ENCODE assay signal across 10 mouse cellular contexts in genomic region chr11:87761181-87761721, GRCm38 (mm10). TPM values are rescaled to one million over a fixed set of nuclear protein-coding genes. Genes with fewer than 3 reads are reported as not detected.
DNase-seq lines count a peak whose midpoint lies in the region; ATAC-seq and TF ChIP-seq lines count a peak whose summit lies in the region.
"Had no signal": no experiment of that assay in that cellular context is flagged by ENCODE, and none has a peak within 500 bp of the region (broad histone marks: within the 10 kb centered on the region; RNA-seq: fewer than 3 reads in every experiment).

No protein-coding gene starts in this region.

- no peak overlapping the region for H3K4me2 ChIP-seq in liver, postnatal 0 days (ENCODE audit: low read depth, low read length)
- peak overlapping the region; percentile 95 for H3K4me2 ChIP-seq in midbrain, postnatal 0 days (ENCODE audit: low read depth, low read length, poor library complexity, severe bottlenecking)

- peaks cover 51% of the 10 kb centered on the region for H3K27me3 ChIP-seq in liver, postnatal 0 days (ENCODE audit: insufficient read depth, low read length)
- peaks cover 69% of the 10 kb centered on the region for H3K27me3 ChIP-seq in hindbrain, embryonic 10.5 days (ENCODE audit: insufficient read depth, poor library complexity, severe bottlenecking)
- no peaks in the 10 kb centered on the region for H3K27me3 ChIP-seq in midbrain, postnatal 0 days (ENCODE audit: insufficient read depth, low read length)

- 60% methylated on average over 11 of the region's 11 CpGs for WGBS in liver, postnatal 0 days (ENCODE audit: insufficient replicate concordance)
- WGBS in hindbrain, embryonic 10.5 days = 68% methylated on average over 11 of the region's 11 CpGs
- WGBS in midbrain, postnatal 0 days = 46% methylated on average over 11 of the region's 11 CpGs

- H3K36me3 ChIP-seq in liver, postnatal 0 days (replicated peaks; ENCODE audit: insufficient read depth, low read length) = peaks cover 13% of the 10 kb centered on the region
- no peaks in the 10 kb centered on the region for H3K36me3 ChIP-seq in hindbrain, embryonic 10.5 days
- H3K36me3 ChIP-seq in midbrain, postnatal 0 days (ENCODE audit: insufficient read depth, low read length) = no peaks in the 10 kb centered on the region

- no peak overlapping the region for H3K9ac ChIP-seq in liver, postnatal 0 days (replicated peaks)
- peak overlapping the region; percentile 78 for H3K9ac ChIP-seq in midbrain, postnatal 0 days (replicated peaks; ENCODE audit: low read length, poor library complexity, severe bottlenecking)

- no peak for TF ChIP-seq CTCF in liver, postnatal 0 days (IDR thresholded peaks at IDR 0.05; ENCODE audit: low read depth)
- TF ChIP-seq CTCF in midbrain, postnatal 0 days (IDR thresholded peaks at IDR 0.05) = no peak

- ATAC-seq in liver, postnatal 0 days = no peak
- ATAC-seq in midbrain, postnatal 0 days (ENCODE audit: low FRiP score) = no peak

- DNase-seq in liver, postnatal 0 days = peak; percentile 41
- no peak for DNase-seq in liver
- DNase-seq in cerebellum, adult 9-10 months = peak; percentile 61
- DNase-seq in hindbrain, embryonic 10.5 days (ENCODE audit: low spot score) = no peak
- DNase-seq in midbrain, postnatal 0 days (ENCODE audit: low spot score) = no peak
- no peak for DNase-seq in heart, postnatal 4 days
- DNase-seq in kidney, postnatal 14 days = no peak
- no peak for DNase-seq in adrenal gland, postnatal 4 days (ENCODE audit: low spot score in 2 of 2)
- DNase-seq: kidney, adult 9 months had no signal

- TF ChIP-seq EP300 in liver, postnatal 0 days (IDR thresholded peaks at IDR 0.05; ENCODE audit: low read depth) = no peak

- no peaks in the 10 kb centered on the region for H3K9me3 ChIP-seq in liver, postnatal 0 days (ENCODE audit: low read length)
- no peaks in the 10 kb centered on the region for H3K9me3 ChIP-seq in hindbrain, embryonic 10.5 days
- H3K9me3 ChIP-seq in midbrain, postnatal 0 days (ENCODE audit: low read length) = no peaks in the 10 kb centered on the region

- no peak overlapping the region for H3K27ac ChIP-seq in liver, postnatal 0 days (ENCODE audit: low read depth)
- no peak overlapping the region for H3K27ac ChIP-seq in hindbrain, embryonic 10.5 days
- H3K27ac ChIP-seq in midbrain, postnatal 0 days (ENCODE audit: low read depth, low read length) = peak overlapping the region; percentile 90; the same call in 1 of the 2 replicates
- H3K27ac ChIP-seq: stomach, postnatal 0 days had no signal

- H3K4me3 ChIP-seq in liver, postnatal 0 days (ENCODE audit: low read depth, low read length) = no peak overlapping the region
- H3K4me3 ChIP-seq in hindbrain, embryonic 10.5 days = peak overlapping the region; percentile 48
- peak overlapping the region; percentile 79 for H3K4me3 ChIP-seq in midbrain, postnatal 0 days (ENCODE audit: low read depth, low read length)

- peaks cover 8% of the 10 kb centered on the region; the same call in 1 of the 2 replicates for H3K4me1 ChIP-seq in liver, postnatal 0 days (ENCODE audit: insufficient read depth)
- peaks cover 36% of the 10 kb centered on the region for H3K4me1 ChIP-seq in hindbrain, embryonic 10.5 days (replicated peaks)
- H3K4me1 ChIP-seq in midbrain, postnatal 0 days (ENCODE audit: insufficient read depth, low read length) = no peaks in the 10 kb centered on the region; the same call in 1 of the 2 replicates

RNA-seq across cellular contexts. Expression of gene Tspoap1, which starts 0.9 kb away (rescaled TPM):
- 0.59 and 1.2 TPM in 2 replicates for polyA plus RNA-seq in liver, postnatal 0 days (2015; fragmentation: Nextera tagmentation; extraction: Ambion mirVana)
- 7.8 and 10.5 TPM in 2 replicates for polyA plus RNA-seq in hindbrain, embryonic 10.5 days (2016; fragmentation: Nextera tagmentation; extraction: Ambion mirVana)
- total RNA-seq in midbrain, postnatal 0 days (2014; rRNA removed) = 206 and 215 TPM in 2 replicates
- 47.3 and 57.8 TPM in 2 replicates for polyA plus RNA-seq in midbrain, postnatal 0 days (2015; fragmentation: Nextera tagmentation; extraction: Ambion mirVana)
- total RNA-seq in heart, postnatal 4 days (2021) = under 1 TPM in 1 of 2 experiments, not detected in 1; 0.07 TPM
- 1 to 10 TPM; 6.4 to 7.6 TPM for total RNA-seq in adrenal gland, postnatal 4 days (2021)

RNA-seq across cellular contexts. Expression of gene Supt4a, which starts 23.9 kb away (rescaled TPM):
- 114 and 120 TPM in 2 replicates for polyA plus RNA-seq in liver, postnatal 0 days (2015; fragmentation: Nextera tagmentation; extraction: Ambion mirVana)
- polyA plus RNA-seq in hindbrain, embryonic 10.5 days (2016; fragmentation: Nextera tagmentation; extraction: Ambion mirVana) = 178 and 184 TPM in 2 replicates
- total RNA-seq in midbrain, postnatal 0 days (2014; rRNA removed) = 47.8 and 55.4 TPM in 2 replicates
- 122 and 128 TPM in 2 replicates for polyA plus RNA-seq in midbrain, postnatal 0 days (2015; fragmentation: Nextera tagmentation; extraction: Ambion mirVana)
- total RNA-seq in heart, postnatal 4 days (2021) = 10 to 100 TPM; 47.9 to 49.9 TPM
- total RNA-seq in adrenal gland, postnatal 4 days (2021) = 10 to 100 TPM; 88.2 to 89.0 TPM

RNA-seq across cellular contexts. Expression of gene Mpo, which starts 32.1 kb away (rescaled TPM):
- polyA plus RNA-seq in liver, postnatal 0 days (2015; fragmentation: Nextera tagmentation; extraction: Ambion mirVana) = 250 and 274 TPM in 2 replicates
- 2.8 and 5.0 TPM in 2 replicates for polyA plus RNA-seq in hindbrain, embryonic 10.5 days (2016; fragmentation: Nextera tagmentation; extraction: Ambion mirVana)
- total RNA-seq in midbrain, postnatal 0 days (2014; rRNA removed) = 0.19 TPM in 1 of 2 replicates, not detected in the other
- polyA plus RNA-seq in midbrain, postnatal 0 days (2015; fragmentation: Nextera tagmentation; extraction: Ambion mirVana) = 0.20 TPM in 1 of 2 replicates, not detected in the other
- under 1 TPM; 0.14 to 0.33 TPM for total RNA-seq in heart, postnatal 4 days (2021)
- total RNA-seq in adrenal gland, postnatal 4 days (2021) = 10 to 100 TPM in 1 of 2 experiments, 1 to 10 TPM in 1; 2.8 to 12.9 TPM

Comparison
In these comparisons a context has a peak if more than half of its experiments do, and no peak if none do; other contexts are left out.
1. DNase-seq: peak in liver, postnatal 0 days (single experiment) and cerebellum, adult 9-10 months (single experiment); none in liver (single experiment), hindbrain, embryonic 10.5 days (single experiment), midbrain, postnatal 0 days (single experiment), heart, postnatal 4 days (single experiment), kidney, postnatal 14 days (single experiment) and adrenal gland, postnatal 4 days (0 of 2).
2. RNA of gene Tspoap1, which starts 0.9 kb away (total RNA-seq): 206 to 215 TPM in midbrain, postnatal 0 days; 6.4 to 7.6 TPM in adrenal gland, postnatal 4 days and 0.07 TPM in heart, postnatal 4 days; every median in the first group is over 10 times any median in the second.